Mouse (Mus musculus): Measurements from ENCODE around the gene Ppil2. TPM values are rescaled to one million over a fixed set of nuclear protein-coding genes. Genes with fewer than 3 reads are reported as not detected.

Ppil2 gene
- total and polyA plus RNA-seq, 2 experiments from 2014 or later: 104 to 111 TPM

DNA sequence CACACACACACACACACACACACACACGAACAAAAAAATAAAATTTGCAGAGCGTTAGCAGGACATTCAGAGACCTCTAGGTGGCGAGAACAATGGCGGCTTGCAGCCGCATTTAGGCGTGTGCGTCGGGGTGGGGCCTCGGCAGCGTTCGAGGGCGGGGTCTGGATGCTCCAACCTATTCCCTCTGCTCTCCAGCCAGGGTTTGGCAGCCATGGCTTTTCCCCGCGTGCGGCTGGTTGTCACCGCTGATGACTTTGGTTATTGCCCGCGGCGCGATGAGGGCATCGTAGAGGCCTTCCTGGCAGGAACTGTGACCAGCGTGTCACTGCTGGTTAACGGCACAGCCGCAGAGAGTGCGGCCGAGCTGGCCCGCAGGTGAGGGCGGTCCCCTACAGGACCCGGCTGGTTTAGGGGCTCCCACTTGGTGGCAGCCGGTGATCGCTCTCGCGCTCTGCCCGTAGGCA lies 35.7 kb upstream of the Ppil2 start, which contains the start of gene Ccdc116:
Gene Ccdc116 (minus strand): TSS at position 458 of the 464 bp plus-strand sequence.
- H3K9me3 ChIP-seq (ENCODE audit: low read length): no peaks in the 10 kb centered on the region
- TF ChIP-seq CTCF (IDR thresholded peaks at IDR 0.05; ENCODE audit: low read depth): peak; percentile 75
- peak; percentile 91 for ATAC-seq
- DNase-seq: peak; percentile 93
- WGBS: 2% methylated on average over 34 of the region's 34 CpGs
- H3K27me3 ChIP-seq (ENCODE audit: insufficient read depth, low read length): no peaks in the 10 kb centered on the region
- H3K27ac ChIP-seq (ENCODE audit: low read depth, low read length): peak within 1 kb of the TSS; percentile 77
- H3K4me1 ChIP-seq (ENCODE audit: insufficient read depth): 0 out of 2 replicates have a peak, but pooled peaks cover 7% of the 10 kb centered on the region
- H3K4me3 ChIP-seq (ENCODE audit: low read depth, low read length): peak within 1 kb of the TSS; percentile 65
- H3K36me3 ChIP-seq (ENCODE audit: insufficient read depth): peaks cover 7% of the 10 kb centered on the region; the same call in 1 of the 2 replicates
- peak within 1 kb of the TSS; percentile 73 for H3K9ac ChIP-seq
- H3K4me2 ChIP-seq (ENCODE audit: low read depth): peak within 1 kb of the TSS; percentile 86

DNA sequence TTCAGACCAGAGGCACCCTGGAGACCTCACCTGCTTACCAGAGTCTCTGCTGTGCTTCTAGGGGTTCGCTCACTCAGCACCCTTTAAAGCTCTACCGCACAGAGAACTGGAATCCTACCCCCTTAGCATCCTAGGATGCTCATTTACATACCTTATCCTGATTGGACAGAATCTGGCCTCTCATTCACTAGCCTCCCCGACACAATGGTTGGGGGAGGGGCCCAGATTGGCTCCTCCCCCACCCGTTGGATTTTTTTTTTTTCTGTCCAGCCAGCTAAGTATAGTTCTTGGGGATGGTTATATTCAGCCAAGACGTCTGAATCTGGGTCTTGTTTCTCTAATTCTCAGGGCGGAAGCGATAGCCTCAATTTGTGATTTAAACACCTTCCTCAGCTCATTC lies 33.3 kb upstream of the Ppil2 start, which contains the start of gene Ydjc:
Gene Ydjc (plus strand): TSS at position 283 of the 400 bp plus-strand sequence.
- ATAC-seq (no peak), DNase-seq (no peak)
- no peak within 1 kb of the TSS for H3K9ac ChIP-seq
- no peaks in the 10 kb centered on the region for H3K27me3 ChIP-seq (ENCODE audit: insufficient read depth, low read length)
- no peaks in the 10 kb centered on the region for H3K36me3 ChIP-seq (ENCODE audit: insufficient read depth)
- H3K4me3 ChIP-seq (ENCODE audit: low read depth, low read length): no peak within 1 kb of the TSS
- H3K27ac ChIP-seq (ENCODE audit: low read depth, low read length): no peak within 1 kb of the TSS
- H3K4me1 ChIP-seq (ENCODE audit: insufficient read depth): 0 out of 2 replicates have a peak, but pooled peaks cover 7% of the 10 kb centered on the region
- no peaks in the 10 kb centered on the region for H3K9me3 ChIP-seq (ENCODE audit: low read length)
- H3K4me2 ChIP-seq (ENCODE audit: low read depth): no peak within 1 kb of the TSS
- no peak for TF ChIP-seq CTCF (IDR thresholded peaks at IDR 0.05; ENCODE audit: low read depth)
- WGBS: 22% methylated on average over 7 of the region's 7 CpGs

DNA sequence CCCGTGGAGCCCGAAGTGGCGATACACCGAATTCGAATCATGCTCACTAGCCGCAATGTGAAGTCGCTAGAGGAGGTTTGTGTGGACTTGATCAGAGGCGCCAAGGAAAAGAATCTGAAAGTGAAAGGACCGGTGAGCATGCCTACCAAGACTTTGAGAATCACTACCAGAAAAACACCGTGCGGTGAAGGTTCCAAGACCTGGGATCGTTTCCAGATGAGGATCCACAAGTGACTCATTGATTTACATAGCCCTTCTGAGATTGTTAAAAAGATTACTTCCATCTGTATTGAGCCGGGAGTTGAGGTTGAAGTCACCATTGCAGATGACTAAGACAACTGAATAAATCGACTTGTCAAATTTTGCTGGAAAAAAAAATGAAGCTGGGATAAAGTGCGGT lies 26.3 kb upstream of the Ppil2 start:
- WGBS: 90% methylated on average over 15 of the region's 15 CpGs
- TF ChIP-seq CTCF (IDR thresholded peaks at IDR 0.05; ENCODE audit: low read depth): no peak

DNA sequence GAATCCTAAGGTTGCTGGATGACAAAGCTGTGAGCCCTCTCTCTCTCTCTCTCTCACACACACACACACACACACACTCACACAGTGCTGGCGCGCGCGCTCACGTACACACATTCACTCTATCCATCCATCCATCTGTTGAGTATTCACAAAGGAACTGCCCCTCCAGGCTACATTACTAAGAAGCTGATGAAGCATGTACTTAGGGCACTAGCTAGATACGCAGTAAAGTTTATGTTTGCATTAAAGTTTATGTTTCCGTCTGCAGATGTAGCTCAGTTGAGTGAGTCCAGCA lies 21.8 kb upstream of the Ppil2 start:
- no peak for ATAC-seq
- no peak overlapping the region for H3K9ac ChIP-seq

More for the DNA sequence above, 26.3 kb upstream of the Ppil2 start:
- no peaks in the 10 kb centered on the region for H3K9me3 ChIP-seq (ENCODE audit: low read length)
- no peak overlapping the region for H3K9ac ChIP-seq
- H3K27ac ChIP-seq (ENCODE audit: low read depth, low read length): no peak overlapping the region
- DNase-seq (no peak), ATAC-seq (no peak)
- H3K4me2 ChIP-seq (ENCODE audit: low read depth): no peak overlapping the region
- no peak overlapping the region for H3K4me3 ChIP-seq (ENCODE audit: low read depth, low read length)
- H3K27me3 ChIP-seq (ENCODE audit: insufficient read depth, low read length): no peaks in the 10 kb centered on the region
- H3K36me3 ChIP-seq (ENCODE audit: insufficient read depth): no peaks in the 10 kb centered on the region
- H3K4me1 ChIP-seq (ENCODE audit: insufficient read depth): no peaks in the 10 kb centered on the region

DNA sequence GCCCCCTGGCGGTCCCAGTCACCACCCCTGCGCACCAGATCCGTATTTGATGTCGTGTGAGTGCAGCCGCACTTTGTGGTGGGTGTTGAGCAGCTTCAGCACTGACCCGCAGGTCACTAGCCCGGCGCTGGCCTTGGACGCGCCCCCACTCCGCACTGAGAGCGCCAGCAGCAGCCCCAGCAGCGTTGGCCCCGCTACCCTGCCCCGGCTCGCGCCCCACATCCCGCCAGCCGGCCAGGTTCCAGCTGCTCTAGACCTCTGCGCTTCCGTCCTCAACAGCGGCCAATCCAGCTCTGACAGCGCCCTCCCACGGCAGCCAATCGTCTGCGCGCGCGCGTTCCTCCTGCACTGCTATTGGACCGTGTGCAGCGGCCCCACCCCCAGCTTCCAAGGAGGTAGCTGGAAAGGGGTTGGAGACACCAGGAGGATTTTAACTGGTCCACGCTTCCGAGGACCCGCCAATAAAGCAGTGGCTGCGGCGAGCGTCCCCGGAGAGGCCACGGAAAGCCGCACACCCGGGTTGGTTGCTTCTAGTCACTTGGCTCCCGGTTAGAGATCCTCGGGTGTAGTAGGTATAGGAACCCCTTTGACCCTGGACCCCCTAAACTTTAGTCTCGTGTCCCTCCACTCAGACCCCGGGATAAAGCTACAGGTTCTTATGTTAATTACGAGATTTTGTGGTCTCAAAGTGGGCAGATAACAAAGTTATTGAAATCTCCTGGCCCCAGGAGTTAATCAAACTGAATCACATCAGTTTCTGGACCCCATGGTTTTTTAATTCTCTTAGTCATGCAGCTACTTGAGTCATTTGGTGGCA lies 21.2 kb upstream of the Ppil2 start, which contains the start of gene Sdf2l1:
Gene Sdf2l1 (minus strand): TSS at position 295 of the 817 bp plus-strand sequence.
- WGBS: 2% methylated on average over 47 of the region's 47 CpGs
- peak; percentile 96 for DNase-seq

More for the DNA sequence above, 21.8 kb upstream of the Ppil2 start:
- no peak overlapping the region for H3K27ac ChIP-seq (ENCODE audit: low read depth, low read length)
- no peaks in the 10 kb centered on the region for H3K36me3 ChIP-seq (ENCODE audit: insufficient read depth)
- no peaks in the 10 kb centered on the region for H3K4me1 ChIP-seq (ENCODE audit: insufficient read depth)
- no peaks in the 10 kb centered on the region for H3K9me3 ChIP-seq (ENCODE audit: low read length)
- TF ChIP-seq CTCF (IDR thresholded peaks at IDR 0.05; ENCODE audit: low read depth): no peak
- H3K4me2 ChIP-seq (ENCODE audit: low read depth): peak overlapping the region; percentile 97
- H3K27me3 ChIP-seq (ENCODE audit: insufficient read depth, low read length): no peaks in the 10 kb centered on the region
- no peak for DNase-seq
- WGBS: 26% methylated on average over 7 of the region's 7 CpGs
- H3K4me3 ChIP-seq (ENCODE audit: low read depth, low read length): peak overlapping the region; percentile 80

DNA sequence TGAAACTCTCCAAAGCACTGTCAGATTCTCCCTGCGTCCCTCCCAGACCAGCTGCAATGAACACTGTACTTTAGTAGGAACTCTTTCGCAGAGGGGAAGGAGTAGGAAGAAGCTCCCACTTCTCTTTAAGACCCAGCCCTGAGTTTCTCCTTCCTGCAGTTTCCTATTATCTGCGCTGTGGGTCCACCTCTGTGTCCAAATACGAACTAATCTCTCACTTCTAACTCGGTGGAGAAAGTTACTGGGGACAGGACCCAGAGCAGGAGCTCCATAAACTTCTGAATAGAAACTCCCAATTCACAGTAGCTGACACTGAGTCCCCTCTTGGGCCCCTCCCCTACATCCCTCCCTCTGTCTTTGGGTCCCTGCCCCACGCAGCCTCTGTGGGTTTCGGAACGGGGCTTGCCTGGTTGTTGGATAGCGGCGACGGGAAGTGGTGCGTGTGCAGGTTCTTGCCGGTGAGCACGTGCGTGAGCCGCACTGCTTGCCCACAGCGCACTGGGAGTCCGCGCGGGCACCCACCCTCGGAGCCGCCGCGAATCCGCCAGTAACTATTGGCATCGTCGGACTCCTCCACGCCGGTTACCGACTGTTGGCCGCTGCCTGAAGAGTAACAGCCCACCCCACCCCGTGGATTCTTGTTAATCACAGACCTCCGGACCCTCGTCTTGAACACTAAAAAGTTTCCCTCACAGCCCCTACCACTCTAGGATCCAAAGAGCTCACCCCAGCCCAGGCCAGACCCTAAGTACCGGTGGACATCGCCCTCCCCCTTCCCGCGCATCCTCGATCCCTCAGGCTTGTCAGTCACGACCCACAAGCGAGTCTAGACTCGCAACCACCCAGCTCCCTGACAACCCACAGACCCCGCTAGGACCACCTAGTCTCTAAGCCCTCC lies 20.4 kb upstream of the Ppil2 start:
- Histone ChIP-seq H3K27ac (ENCODE audit: low read depth, low read length) (no peak overlapping the region), H3K9ac (peak overlapping the region; percentile 59), H3K36me3 (ENCODE audit: insufficient read depth) (no peaks in the 10 kb centered on the region), H3K27me3 (ENCODE audit: insufficient read depth, low read length) (no peaks in the 10 kb centered on the region), H3K4me1 (ENCODE audit: insufficient read depth) (no peaks in the 10 kb centered on the region), H3K4me2 (ENCODE audit: low read depth) (peak overlapping the region; percentile 97), H3K9me3 (ENCODE audit: low read length) (no peaks in the 10 kb centered on the region), H3K4me3 (ENCODE audit: low read depth, low read length) (peak overlapping the region; percentile 80)
- ATAC-seq (no peak), DNase-seq (no peak)
- 5% methylated on average over 43 of the region's 43 CpGs for WGBS
- no peak for TF ChIP-seq CTCF (IDR thresholded peaks at IDR 0.05; ENCODE audit: low read depth)

More for the DNA sequence above, 21.2 kb upstream of the Ppil2 start, which contains the start of gene Sdf2l1:
- no peaks in the 10 kb centered on the region for H3K9me3 ChIP-seq (ENCODE audit: low read length)
- no peak within 1 kb of the TSS for H3K27ac ChIP-seq (ENCODE audit: low read depth, low read length)
- H3K9ac ChIP-seq: peak within 1 kb of the TSS; percentile 59
- no peaks in the 10 kb centered on the region for H3K4me1 ChIP-seq (ENCODE audit: insufficient read depth)
- no peaks in the 10 kb centered on the region for H3K36me3 ChIP-seq (ENCODE audit: insufficient read depth)
- TF ChIP-seq CTCF (IDR thresholded peaks at IDR 0.05; ENCODE audit: low read depth): peak; percentile 61
- no peaks in the 10 kb centered on the region for H3K27me3 ChIP-seq (ENCODE audit: insufficient read depth, low read length)
- peak within 1 kb of the TSS; percentile 97 for H3K4me2 ChIP-seq (ENCODE audit: low read depth)
- H3K4me3 ChIP-seq (ENCODE audit: low read depth, low read length): peak within 1 kb of the TSS; percentile 80
- ATAC-seq: peak; percentile 99

Measured in forebrain, postnatal 0 days (tissue).